Mouse (Mus musculus): ENCODE measurements around the gene Picalm.

DNA sequence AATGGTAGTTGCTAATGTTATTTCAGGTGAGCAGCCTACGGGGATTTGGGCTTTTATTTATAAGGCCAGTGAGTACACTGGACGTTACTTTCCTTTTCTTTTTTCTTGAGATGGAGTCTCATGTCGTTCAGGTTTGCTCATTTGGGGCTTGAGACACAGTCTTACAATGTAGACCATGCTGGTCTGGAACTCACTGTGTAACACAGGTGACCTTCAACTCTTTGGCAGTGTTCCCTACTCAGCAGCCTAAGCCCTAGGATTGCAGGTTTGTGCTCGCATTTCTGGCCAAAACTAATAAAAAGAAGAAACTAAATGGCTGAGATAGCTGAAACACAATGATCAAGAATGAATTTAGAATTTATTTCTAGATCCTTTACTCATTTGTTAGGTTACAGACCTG, 15.9 kb downstream of the Picalm start:
- TF ChIP-seq MAX (IDR thresholded peaks at IDR 0.05) = no peak
- TF ChIP-seq CTCF (IDR thresholded peaks at IDR 0.05; ENCODE audit: control insufficient read depth, insufficient read depth, insufficient read length) = no peak
- TF ChIP-seq FOSL1 (IDR thresholded peaks at IDR 0.05; ENCODE audit: insufficient read depth, low read length, poor library complexity, severe bottlenecking) = no peak
- TF ChIP-seq CEBPB (IDR thresholded peaks at IDR 0.05; ENCODE audit: low read depth) = no peak

Measured in C2C12 (cell line).